Mouse (Mus musculus) WW6 (cell line): ENCODE measurements around the gene Sergef.

ENCODE experiments used
- DNase-seq: peaks from one replicate; pipeline ENCODE4 v3.0.0-alpha.2; 2013; ENCODE audit warnings: low read depth, low spot score

The Sergef gene

GRCm38 (mm10) chr7:46501458-46501857 is 138.1 kb downstream of the Sergef start:
- DNase-seq = no peak

GRCm38 (mm10) chr7:46499561-46499960 is 140.0 kb downstream of the Sergef start:
- no peak for DNase-seq

GRCm38 (mm10) chr7:46492134-46492678 is 147.4 kb downstream of the Sergef start:
- no peak for DNase-seq

GRCm38 (mm10) chr7:46487354-46487753 is 152.3 kb downstream of the Sergef start:
- no peak for DNase-seq

DNA sequence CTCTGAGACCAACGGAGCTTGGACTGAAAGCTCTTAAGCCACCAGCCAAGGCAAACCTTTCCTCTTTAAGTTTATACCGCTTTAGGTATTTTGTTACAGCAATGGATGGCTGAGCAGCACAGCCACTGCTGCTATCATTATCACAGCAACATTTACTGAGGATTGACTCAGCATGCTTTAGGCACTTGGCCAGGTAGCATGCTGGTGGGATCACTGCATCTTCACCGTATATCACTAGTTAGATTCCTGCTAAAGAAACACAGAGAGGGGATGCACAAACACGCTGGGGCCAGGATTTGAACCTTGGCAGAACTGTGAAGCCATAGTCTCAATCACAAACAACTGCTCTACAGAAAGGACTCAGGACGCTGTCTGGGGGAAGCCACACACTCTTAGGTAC is 152.8 kb downstream of the Sergef start:
- no peak for DNase-seq

DNA sequence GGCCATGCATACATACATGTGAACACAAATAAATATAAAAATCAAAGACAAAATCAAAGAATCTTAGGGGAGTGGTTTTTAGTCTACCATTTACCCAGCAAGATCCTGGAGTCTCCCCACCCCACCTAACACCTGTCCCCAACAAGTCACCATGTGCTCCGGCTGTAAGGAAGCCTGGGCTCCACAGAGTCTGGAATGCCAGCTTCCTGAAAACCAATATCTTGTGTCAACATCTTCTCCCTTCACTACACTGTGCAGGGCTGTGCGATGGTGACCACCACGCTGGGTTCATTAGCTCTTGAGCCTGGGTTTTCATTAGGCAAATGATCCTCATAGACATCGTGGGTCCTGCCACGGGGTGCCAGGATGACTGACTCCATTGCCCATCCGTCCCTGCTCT is 155.4 kb downstream of the Sergef start:
- no peak for DNase-seq

- DNase-seq = no peak
Measured at GRCm38 (mm10) chr7:46483050-46483449, 156.6 kb downstream of the Sergef start.

- DNase-seq = no peak
Measured at GRCm38 (mm10) chr7:46482099-46482531, 157.5 kb downstream of the Sergef start.

DNA sequence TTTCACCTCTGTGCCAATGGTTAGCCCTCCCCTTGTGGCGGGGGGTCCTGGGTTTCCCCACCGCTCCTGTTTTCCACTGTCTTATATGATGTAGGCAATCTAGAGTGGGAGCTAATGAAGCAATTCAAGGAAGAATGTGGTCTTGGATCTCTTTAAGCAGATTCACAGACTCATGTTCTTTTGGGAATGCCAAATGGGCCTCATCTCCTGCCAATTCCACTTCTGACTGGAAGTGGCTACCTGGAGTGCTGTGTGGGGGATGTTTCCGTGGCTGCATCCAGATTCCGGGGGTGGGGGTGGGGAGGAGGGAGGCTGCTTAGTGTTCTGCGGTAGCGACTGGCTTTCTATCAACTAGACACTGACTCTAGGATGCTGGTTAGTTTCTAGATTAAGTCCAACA is 159.8 kb downstream of the Sergef start:
- no peak for DNase-seq

DNA sequence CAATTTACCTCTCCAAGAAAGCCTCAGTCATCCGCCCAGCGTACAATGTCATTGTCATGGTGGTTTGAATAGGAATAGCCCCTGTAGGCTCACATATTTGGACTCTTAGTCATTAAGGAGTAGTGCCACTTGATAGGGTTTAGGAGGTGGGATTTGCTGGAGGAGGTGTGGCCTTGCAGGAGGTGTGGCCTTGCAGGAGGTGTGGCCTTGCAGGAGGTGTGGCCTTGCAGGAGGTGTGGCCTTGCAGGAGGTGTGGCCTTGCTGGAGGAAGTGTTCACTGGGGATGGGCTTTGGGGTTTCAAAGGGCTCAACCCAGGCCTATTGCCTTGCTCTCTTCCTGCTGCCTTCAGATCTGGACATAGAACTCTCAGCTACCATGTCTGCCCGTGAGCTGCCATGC is 162.2 kb downstream of the Sergef start:
- no peak for DNase-seq

GRCm38 (mm10) chr7:46475464-46475863 is 164.1 kb downstream of the Sergef start:
- DNase-seq = no peak

GRCm38 (mm10) chr7:46473141-46473540 is 166.5 kb downstream of the Sergef start:
- DNase-seq = no peak

GRCm38 (mm10) chr7:46471054-46471737 is 168.4 kb downstream of the Sergef start:
- DNase-seq = no peak

- DNase-seq = no peak
Measured at GRCm38 (mm10) chr7:46469542-46469941, 170.1 kb downstream of the Sergef start.

DNA sequence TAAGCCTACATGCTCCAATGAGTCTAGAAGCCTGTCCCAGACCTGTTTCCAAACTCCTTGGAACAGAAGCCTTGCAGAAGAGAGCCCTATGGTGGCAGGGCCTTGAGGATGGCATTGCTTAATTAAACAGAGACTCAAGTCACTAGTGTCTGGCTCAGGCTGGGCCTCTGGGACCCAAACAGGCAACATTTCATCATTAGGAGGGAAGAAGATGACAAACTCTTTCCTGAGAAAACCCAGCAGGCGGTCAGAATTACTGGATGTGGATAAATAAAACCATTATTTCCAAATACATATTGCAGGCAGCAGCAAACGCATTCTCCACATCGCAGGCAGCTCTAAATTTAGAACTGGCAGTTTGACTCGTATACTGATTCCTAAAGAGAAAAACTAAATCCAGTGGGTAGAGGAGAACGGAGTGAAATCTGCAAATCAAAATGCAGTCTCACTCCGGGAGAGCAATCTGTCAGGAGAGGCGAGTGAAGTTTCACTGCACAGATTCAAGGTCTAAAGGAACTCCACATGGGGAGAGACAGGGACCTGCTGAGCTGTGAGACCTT is 173.1 kb downstream of the Sergef start:
- no peak for DNase-seq

DNA sequence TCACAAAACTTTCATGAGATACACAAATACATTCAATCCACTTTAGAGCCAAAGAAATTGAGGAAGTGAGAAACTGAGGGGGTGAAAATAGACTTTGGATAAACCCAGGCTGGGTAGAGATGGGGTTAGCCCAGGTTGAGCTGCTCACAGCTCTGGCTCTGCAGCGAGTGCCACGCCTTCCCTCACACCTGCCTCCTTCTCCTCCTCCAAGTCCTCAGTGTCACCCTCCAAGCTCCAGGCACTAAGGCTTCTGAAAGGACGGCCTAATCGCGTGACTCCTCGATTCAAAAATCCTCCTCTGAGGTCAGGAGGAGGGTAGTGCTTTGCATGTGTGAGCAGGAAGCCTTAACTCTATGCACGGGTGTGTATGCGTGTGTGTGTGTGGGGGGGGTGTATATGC is 176.5 kb downstream of the Sergef start:
- DNase-seq = no peak

DNA sequence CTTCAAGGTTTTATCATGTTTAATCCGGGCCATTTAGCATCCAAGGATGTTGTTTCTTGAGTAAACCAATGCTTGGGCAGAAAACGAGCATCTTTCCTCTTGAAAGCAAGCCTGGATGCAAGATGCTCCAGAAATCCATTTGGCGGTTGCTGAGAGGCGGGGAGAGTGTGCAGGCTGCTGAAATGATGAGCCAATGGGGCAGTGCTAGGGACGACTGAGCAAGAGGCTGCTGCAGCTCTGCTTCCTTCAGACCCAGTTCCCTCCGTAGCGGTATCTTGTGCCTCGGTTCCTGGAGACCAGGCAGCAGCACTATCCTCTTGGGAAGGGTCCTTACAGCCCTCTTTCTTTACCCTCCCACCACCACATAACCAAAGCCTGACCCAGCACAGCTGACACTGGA is 177.3 kb downstream of the Sergef start:
- no peak for DNase-seq

GRCm38 (mm10) chr7:46459605-46460245 is 179.9 kb downstream of the Sergef start:
- DNase-seq = no peak

- no peak for DNase-seq
Measured at GRCm38 (mm10) chr7:46459200-46459599, 180.4 kb downstream of the Sergef start.

DNA sequence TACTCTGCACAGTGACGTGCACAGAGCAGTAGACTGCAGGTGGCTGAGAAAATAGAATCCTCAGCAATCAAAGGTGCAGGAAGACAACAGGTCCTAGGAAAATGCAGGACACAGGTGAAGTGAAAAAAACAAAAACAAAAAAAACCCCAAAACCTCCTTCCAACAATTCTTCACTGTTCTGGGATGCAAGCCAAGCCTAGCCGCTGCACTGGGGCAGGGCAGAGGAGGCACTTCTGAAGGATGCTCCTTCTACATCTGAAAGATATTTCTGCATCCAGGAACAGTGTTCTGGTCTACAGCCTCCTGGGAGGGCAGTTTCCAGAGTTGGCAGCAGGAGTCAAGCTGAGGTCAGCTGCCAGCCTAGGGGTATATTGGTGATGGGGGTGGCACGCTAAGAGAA is 181.7 kb downstream of the Sergef start:
- no peak for DNase-seq

- no peak for DNase-seq
Measured at GRCm38 (mm10) chr7:46453930-46454679, 185.5 kb downstream of the Sergef start.
